Mouse (Mus musculus) adrenal gland, postnatal 25 days (tissue): Measurements from ENCODE around the gene Gm47841. TPM values are rescaled to one million over a fixed set of nuclear protein-coding genes. Genes with fewer than 3 reads are reported as not detected.
A peak's percentile ranks its signal among the peaks of the same experiment; 100 is the strongest.

Experiments used
- DNase-seq: peaks from one replicate; pipeline ENCODE4 v3.0.0; 2021; ENCODE audit warnings: mixed read lengths
- total RNA-seq: library from RNA; stranded (reverse); gene quantifications from 2 replicates; pipeline ENCODE4 v1.2.3, GENCODE M21; 2021

Gene Gm47841
- total RNA-seq, 1 experiment from 2014 or later = not detected

- DNase-seq = no peak
Measured at GRCm38 (mm10) chr15:101074067-101074466, 26.9 kb upstream of the Gm47841 start.

GRCm38 (mm10) chr15:101072736-101073135, 25.5 kb upstream of the Gm47841 start:
- DNase-seq = no peak

- no peak for DNase-seq
Measured at GRCm38 (mm10) chr15:101070762-101071161, 23.6 kb upstream of the Gm47841 start.

DNA sequence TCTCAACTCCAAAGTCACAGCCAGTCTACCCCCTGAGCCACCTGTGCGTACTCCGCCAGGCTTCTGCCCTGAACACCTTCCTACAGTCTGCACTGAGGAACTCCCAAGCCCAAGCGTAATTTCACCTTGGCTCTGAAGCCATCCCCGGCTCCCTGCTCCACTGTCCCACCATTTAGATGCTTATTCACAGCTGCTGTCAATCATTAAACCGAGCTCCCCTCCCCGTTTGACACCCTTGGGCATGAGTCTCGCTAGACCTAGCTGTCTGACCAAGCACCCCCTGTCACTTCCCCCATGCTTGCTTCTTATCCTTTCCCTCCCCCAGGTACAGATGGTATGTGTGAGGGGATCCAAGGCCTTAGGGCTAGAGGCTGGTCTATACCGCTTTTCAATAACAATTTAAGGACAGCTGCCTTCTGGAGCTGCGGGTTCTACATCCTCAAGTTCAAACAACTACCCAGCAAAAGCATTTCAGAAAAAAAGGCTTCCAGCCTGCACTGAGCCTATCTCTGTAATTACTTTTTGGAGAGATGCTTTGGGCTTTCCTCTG, 22.5 kb upstream of the Gm47841 start:
- no peak for DNase-seq

DNA sequence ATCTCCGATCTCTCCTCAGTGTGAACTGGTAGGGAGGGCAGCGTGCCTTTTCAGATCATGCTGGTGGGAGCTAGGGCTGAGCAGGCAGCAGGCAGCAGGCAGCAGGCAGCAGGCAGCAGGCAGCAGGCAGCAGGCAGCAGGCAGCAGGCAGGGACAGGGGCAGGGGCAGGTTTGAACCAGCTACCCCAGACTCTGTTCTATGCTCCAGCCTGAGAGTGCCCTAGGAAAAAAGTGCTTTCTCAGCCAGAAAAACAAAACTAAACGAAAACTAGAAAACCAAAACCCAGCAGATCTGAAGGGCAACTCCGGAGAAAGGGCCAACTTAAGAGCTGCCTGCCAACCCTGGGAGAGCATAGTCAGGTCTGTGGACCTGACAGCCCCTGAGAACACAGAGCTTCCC, 21.5 kb upstream of the Gm47841 start:
- no peak for DNase-seq

DNA sequence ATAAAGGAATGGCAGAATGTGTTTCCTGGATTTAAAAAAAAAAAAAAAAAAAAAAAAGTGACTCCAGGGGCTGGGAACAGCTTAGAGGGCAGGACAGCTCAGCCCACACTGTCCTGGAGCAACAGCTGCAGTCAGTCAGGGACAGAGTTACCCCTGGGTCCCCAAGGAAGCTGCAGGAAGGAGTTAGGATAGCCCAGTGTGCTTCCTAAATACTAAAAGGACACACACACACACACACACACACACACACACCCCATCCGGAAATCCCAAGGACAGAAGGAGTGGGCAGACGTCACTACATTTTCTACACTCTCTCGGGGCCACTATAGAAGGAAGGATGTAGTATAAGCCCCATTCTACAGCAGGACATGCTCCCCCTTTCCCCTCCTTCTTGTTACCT, 20.8 kb upstream of the Gm47841 start:
- DNase-seq = no peak

GRCm38 (mm10) chr15:101066920-101067696, 19.9 kb upstream of the Gm47841 start:
- DNase-seq = no peak

- DNase-seq = no peak
Measured at GRCm38 (mm10) chr15:101066364-101066847, 19.2 kb upstream of the Gm47841 start.

DNA sequence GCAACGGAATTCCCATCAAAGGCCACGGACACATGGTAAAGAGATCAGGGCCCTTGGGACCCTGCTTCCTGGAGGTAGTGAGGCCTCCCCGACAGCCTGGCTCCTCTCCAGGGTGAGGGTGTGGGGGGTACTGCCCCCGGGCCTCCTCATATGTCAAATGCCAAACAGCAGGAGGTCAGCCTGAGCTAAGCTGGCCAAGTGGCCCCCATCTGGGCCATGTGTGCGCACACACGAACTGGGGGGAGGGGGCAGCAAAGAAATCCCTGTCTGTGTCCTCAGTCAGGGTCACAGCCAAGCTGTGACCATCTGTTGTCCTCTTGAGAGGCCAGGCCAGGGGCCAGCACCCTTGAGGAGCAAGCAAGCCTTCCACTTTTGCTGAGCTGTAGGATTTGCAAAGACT, 17.9 kb upstream of the Gm47841 start:
- no peak for DNase-seq

DNA sequence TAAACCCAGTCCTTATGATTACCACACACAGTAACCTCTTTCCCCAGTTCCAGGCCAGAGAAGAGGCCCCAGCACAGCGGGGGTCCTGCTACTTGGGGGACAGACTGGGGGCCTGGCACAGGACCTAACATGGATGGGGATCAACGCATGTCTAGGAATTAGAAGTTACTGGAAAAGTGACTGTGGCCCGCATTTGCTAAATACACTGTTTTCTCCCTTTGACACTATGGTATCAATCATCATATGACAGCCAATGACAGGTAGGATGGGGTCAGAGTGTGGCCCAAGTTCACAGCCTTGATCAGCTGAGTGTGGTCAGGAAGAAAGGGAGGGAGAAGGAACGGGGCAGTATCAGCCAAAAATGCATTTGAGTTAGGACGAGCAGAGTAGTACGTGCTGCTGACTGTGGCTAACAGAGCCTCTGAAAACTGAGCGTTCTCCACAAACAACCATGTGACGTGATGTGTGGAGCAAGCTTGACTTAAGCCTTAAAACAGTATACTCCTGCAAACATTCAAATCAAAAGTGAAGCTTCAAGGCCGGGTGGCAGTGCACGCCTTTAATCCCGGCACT, 13.2 kb upstream of the Gm47841 start:
- DNase-seq = no peak

- DNase-seq = no peak
Measured at GRCm38 (mm10) chr15:101059570-101060279, 12.5 kb upstream of the Gm47841 start.

DNA sequence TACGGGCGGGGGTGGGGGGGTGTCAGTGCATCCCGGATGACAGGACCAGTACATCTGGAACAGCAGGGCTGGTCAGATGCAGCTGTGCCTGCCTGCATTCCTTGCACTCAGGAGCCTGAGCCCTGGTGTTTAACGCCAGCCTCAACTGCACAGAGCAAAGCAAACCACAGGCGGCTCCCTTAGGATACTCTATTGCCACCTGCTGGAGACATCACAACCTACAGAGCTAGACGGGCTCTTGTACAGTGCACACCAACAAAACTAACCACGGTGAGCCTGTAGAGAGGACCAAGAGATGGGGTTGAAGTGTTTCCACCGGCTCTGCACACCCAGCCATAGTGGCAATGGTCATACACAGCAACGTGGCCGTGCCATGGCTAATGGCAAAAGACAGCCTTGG, 9.0 kb upstream of the Gm47841 start:
- DNase-seq = peak; percentile 39

- DNase-seq = no peak
Measured at GRCm38 (mm10) chr15:101054541-101054940, 7.3 kb upstream of the Gm47841 start.

GRCm38 (mm10) chr15:101053832-101054459, 6.7 kb upstream of the Gm47841 start:
- DNase-seq = no peak

GRCm38 (mm10) chr15:101052560-101053501, 5.6 kb upstream of the Gm47841 start:
- DNase-seq = peak; percentile 54

DNA sequence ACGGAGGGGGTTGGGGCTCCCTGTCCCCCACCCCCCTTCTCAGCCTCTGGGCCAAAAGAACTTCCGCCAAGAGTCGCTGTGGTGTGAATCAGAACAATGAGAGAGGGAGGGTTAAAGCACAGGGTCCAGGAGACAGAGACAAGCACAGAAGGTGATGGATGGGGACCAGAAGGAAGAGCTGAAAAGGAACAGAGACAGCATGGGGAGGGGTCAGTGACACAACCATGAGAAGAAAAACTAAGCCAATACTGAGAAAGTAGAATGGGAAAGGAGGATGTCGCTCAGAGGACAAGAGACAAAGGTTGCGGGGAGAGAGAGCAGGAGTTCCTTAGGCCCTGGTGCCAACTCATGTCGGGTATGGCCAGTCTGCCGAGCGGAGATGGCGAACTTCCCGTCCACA, 4.7 kb upstream of the Gm47841 start:
- no peak for DNase-seq

DNA sequence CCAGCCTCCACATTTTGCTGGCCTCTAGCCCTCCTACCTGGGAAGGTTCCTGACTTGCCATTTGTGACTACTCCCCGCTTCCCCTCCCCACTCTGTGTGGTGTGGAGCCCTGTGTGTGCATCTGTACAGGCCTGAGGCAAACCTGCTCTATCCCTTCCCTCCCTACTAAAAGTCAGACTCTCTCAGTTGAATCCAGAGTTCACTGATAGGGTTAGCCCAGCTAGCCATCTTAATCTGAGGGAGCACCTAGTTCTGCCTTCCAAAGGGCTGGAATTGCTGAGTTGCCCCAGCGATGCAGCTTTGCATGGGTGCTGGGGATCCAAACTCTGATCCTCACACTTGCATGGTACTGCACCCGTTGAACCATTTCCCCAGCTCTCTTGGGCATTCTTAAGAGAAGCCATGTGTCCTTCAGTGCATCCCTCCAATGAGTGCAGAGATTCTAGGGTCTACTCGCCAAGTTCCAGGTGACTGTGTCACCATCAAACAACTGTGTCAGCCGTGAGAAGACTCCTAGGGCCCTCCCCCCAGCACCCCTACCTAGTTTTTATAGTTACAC, 1.2 kb upstream of the Gm47841 start:
- DNase-seq = no peak

DNA sequence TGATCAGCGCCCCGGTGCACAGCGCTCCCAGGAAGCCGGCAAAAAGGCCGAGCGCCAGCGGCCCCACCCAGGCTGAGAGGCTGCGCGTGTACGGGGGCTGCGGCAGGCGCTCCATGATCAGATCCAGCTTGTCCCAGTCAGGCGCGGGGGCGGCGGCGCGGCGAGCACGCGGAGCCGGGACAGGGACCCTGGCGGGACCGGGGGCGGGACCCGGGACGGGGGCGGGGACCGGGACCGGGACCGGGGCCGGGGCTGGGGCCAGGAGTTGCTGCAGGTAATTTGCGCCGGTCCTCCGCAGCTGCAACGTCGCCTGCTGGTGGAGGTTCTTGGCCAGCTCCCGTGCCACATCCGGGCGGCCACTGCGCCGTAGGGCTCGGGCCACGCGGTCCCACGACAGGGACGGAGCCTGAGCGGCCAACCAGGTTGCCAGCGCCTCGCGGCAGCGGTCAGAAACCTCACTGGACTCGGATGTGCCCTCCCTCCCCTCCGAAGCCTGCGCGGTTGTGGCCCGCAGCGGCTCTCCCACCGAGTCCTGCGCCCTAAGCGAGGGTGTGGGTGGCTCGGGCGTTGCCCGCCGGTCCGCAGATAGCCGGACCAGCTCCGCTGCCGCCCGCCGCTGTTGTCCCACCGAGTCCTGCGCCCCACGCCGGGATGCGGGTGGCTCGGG, 537 bp downstream of the Gm47841 start:
- DNase-seq = peak; percentile 50

GRCm38 (mm10) chr15:101046039-101046526, 1.1 kb downstream of the Gm47841 start:
- no peak for DNase-seq

GRCm38 (mm10) chr15:101044531-101044930, 2.7 kb downstream of the Gm47841 start:
- no peak for DNase-seq
